Mouse (Mus musculus): ENCODE data around the gene Kifc1. TPM values are rescaled to one million over a fixed set of nuclear protein-coding genes. Genes with fewer than 3 reads are reported as not detected.
"Not testable (repeated sequence)": the region's sequence is repeated elsewhere in the genome, so short reads cannot be mapped to it uniquely, and the experiment has no call there.

Gene Kifc1
- polyA plus RNA-seq, 1 experiment from 2014 or later = 11.8 TPM

GRCm38 (mm10) chr17:33889941-33890532 lies 424 bp downstream of the Kifc1 start:
- ATAC-seq (replicated peaks; ENCODE audit: low FRiP score) = peak; percentile 35
- under 1% methylated on average over 43 of the region's 44 CpGs for WGBS
- not testable (repeated sequence) for DNase-seq (ENCODE audit: low spot score); H3K27me3 ChIP-seq (replicated peaks; ENCODE audit: control insufficient read depth, insufficient read depth, low read length); H3K36me3 ChIP-seq (ENCODE audit: control insufficient read depth, insufficient read depth, low read length); H3K9me3 ChIP-seq (ENCODE audit: control insufficient read depth, low read length)
- Histone ChIP-seq H3K9ac (ENCODE audit: low read depth, low read length) (peak overlapping the region; percentile 84), H3K27ac (ENCODE audit: low read depth, low read length) (peak overlapping the region; percentile 51), H3K4me2 (peak overlapping the region; percentile 80), H3K4me3 (ENCODE audit: low read depth, low read length) (peak overlapping the region; percentile 77), H3K4me1 (replicated peaks; ENCODE audit: control insufficient read depth, insufficient read depth, low read length) (peaks cover 15% of the 10 kb centered on the region)

GRCm38 (mm10) chr17:33888230-33888629 lies 2.2 kb downstream of the Kifc1 start:
- not testable (repeated sequence) for H3K9me3 ChIP-seq (ENCODE audit: control insufficient read depth, low read length); DNase-seq (ENCODE audit: low spot score); H3K27ac ChIP-seq (ENCODE audit: low read depth, low read length); H3K36me3 ChIP-seq (ENCODE audit: control insufficient read depth, insufficient read depth, low read length); H3K27me3 ChIP-seq (replicated peaks; ENCODE audit: control insufficient read depth, insufficient read depth, low read length); ATAC-seq (replicated peaks; ENCODE audit: low FRiP score); H3K9ac ChIP-seq (ENCODE audit: low read depth, low read length)
- Histone ChIP-seq H3K4me3 (ENCODE audit: low read depth, low read length) (peak overlapping the region; percentile 77; the same call in 1 of the 2 replicates), H3K4me2 (peak overlapping the region; percentile 80), H3K4me1 (replicated peaks; ENCODE audit: control insufficient read depth, insufficient read depth, low read length) (peaks cover 15% of the 10 kb centered on the region)

- H3K9me3 ChIP-seq (ENCODE audit: control insufficient read depth, low read length); H3K27me3 ChIP-seq (replicated peaks; ENCODE audit: control insufficient read depth, insufficient read depth, low read length); DNase-seq (ENCODE audit: low spot score); H3K9ac ChIP-seq (ENCODE audit: low read depth, low read length); H3K4me3 ChIP-seq (ENCODE audit: low read depth, low read length); ATAC-seq (replicated peaks; ENCODE audit: low FRiP score); H3K27ac ChIP-seq (ENCODE audit: low read depth, low read length); H3K36me3 ChIP-seq (ENCODE audit: control insufficient read depth, insufficient read depth, low read length): not testable (repeated sequence)
- WGBS = 44% methylated on average over 2 of the region's 2 CpGs
- Histone ChIP-seq H3K4me1 (replicated peaks; ENCODE audit: control insufficient read depth, insufficient read depth, low read length) (peaks cover 15% of the 10 kb centered on the region), H3K4me2 (peak overlapping the region; percentile 80)
These were observed 2.7 kb downstream of the Kifc1 start for GRCm38 (mm10) chr17:33887802-33888201.

- H3K4me1 ChIP-seq (replicated peaks; ENCODE audit: control insufficient read depth, insufficient read depth, low read length) = peaks cover 15% of the 10 kb centered on the region
- H3K4me2 ChIP-seq; DNase-seq (ENCODE audit: low spot score); H3K27ac ChIP-seq (ENCODE audit: low read depth, low read length); H3K9me3 ChIP-seq (ENCODE audit: control insufficient read depth, low read length); H3K4me3 ChIP-seq (ENCODE audit: low read depth, low read length); H3K9ac ChIP-seq (ENCODE audit: low read depth, low read length); H3K27me3 ChIP-seq (replicated peaks; ENCODE audit: control insufficient read depth, insufficient read depth, low read length); ATAC-seq (replicated peaks; ENCODE audit: low FRiP score): not testable (repeated sequence)
- 87% methylated on average over 10 of the region's 11 CpGs for WGBS
- peaks cover 28% of the 10 kb centered on the region for H3K36me3 ChIP-seq (ENCODE audit: control insufficient read depth, insufficient read depth, low read length)
These were observed 6.1 kb downstream of the Kifc1 start for GRCm38 (mm10) chr17:33884320-33884719.

GRCm38 (mm10) chr17:33875797-33876196 lies 14.7 kb downstream of the Kifc1 start:
- peak; percentile 32 for DNase-seq (ENCODE audit: low spot score)
- H3K36me3 ChIP-seq (ENCODE audit: control insufficient read depth, insufficient read depth, low read length) = peaks cover 15% of the 10 kb centered on the region
- H3K4me3 ChIP-seq (ENCODE audit: low read depth, low read length); H3K9ac ChIP-seq (ENCODE audit: low read depth, low read length); H3K9me3 ChIP-seq (ENCODE audit: control insufficient read depth, low read length); H3K27ac ChIP-seq (ENCODE audit: low read depth, low read length); H3K4me2 ChIP-seq; ATAC-seq (replicated peaks; ENCODE audit: low FRiP score); H3K27me3 ChIP-seq (replicated peaks; ENCODE audit: control insufficient read depth, insufficient read depth, low read length); H3K4me1 ChIP-seq (replicated peaks; ENCODE audit: control insufficient read depth, insufficient read depth, low read length): not testable (repeated sequence)
- WGBS = 77% methylated on average over 5 of the region's 5 CpGs

GRCm38 (mm10) chr17:33874411-33874810 lies 16.1 kb downstream of the Kifc1 start:
- Histone ChIP-seq H3K4me2 (no peak overlapping the region), H3K36me3 (ENCODE audit: control insufficient read depth, insufficient read depth, low read length) (peaks cover 8% of the 10 kb centered on the region), H3K27ac (ENCODE audit: low read depth, low read length) (no peak overlapping the region), H3K9ac (ENCODE audit: low read depth, low read length) (no peak overlapping the region), H3K27me3 (replicated peaks; ENCODE audit: control insufficient read depth, insufficient read depth, low read length) (no peaks in the 10 kb centered on the region), H3K4me3 (ENCODE audit: low read depth, low read length) (no peak overlapping the region), H3K9me3 (ENCODE audit: control insufficient read depth, low read length) (no peaks in the 10 kb centered on the region), H3K4me1 (replicated peaks; ENCODE audit: control insufficient read depth, insufficient read depth, low read length) (no peaks in the 10 kb centered on the region)
- ATAC-seq (replicated peaks; ENCODE audit: low FRiP score) (no peak), DNase-seq (ENCODE audit: low spot score) (peak; percentile 22)
- 88% methylated on average over 11 of the region's 11 CpGs for WGBS

- DNase-seq (ENCODE audit: low spot score) = not testable (repeated sequence)
These were observed 16.9 kb downstream of the Kifc1 start, which contains the start of gene Gm7029 for GRCm38 (mm10) chr17:33873537-33873936. TSS of gene Gm7029 (plus strand) at chr17:33873837.

GRCm38 (mm10) chr17:33865330-33866030 lies 25.0 kb downstream of the Kifc1 start:
- no peak overlapping the region for H3K4me3 ChIP-seq (ENCODE audit: low read depth, low read length)
- no peaks in the 10 kb centered on the region for H3K9me3 ChIP-seq (ENCODE audit: control insufficient read depth, low read length)
- WGBS = 29% methylated on average over 8 of the region's 9 CpGs
- peak overlapping the region; percentile 3 for H3K4me2 ChIP-seq
- DNase-seq (ENCODE audit: low spot score) (peak; percentile 62), ATAC-seq (replicated peaks; ENCODE audit: low FRiP score) (peak; percentile 68)
- no peak overlapping the region for H3K27ac ChIP-seq (ENCODE audit: low read depth, low read length)
- no peaks in the 10 kb centered on the region for H3K27me3 ChIP-seq (replicated peaks; ENCODE audit: control insufficient read depth, insufficient read depth, low read length)
- no peaks in the 10 kb centered on the region for H3K4me1 ChIP-seq (replicated peaks; ENCODE audit: control insufficient read depth, insufficient read depth, low read length)
- no peaks in the 10 kb centered on the region for H3K36me3 ChIP-seq (ENCODE audit: control insufficient read depth, insufficient read depth, low read length)
- no peak overlapping the region for H3K9ac ChIP-seq (ENCODE audit: low read depth, low read length)

More at GRCm38 (mm10) chr17:33873537-33873936, 16.9 kb downstream of the Kifc1 start, which contains the start of gene Gm7029:
- H3K4me2 ChIP-seq; H3K9ac ChIP-seq (ENCODE audit: low read depth, low read length); H3K9me3 ChIP-seq (ENCODE audit: control insufficient read depth, low read length); H3K36me3 ChIP-seq (ENCODE audit: control insufficient read depth, insufficient read depth, low read length); H3K27me3 ChIP-seq (replicated peaks; ENCODE audit: control insufficient read depth, insufficient read depth, low read length); ATAC-seq (replicated peaks; ENCODE audit: low FRiP score); H3K4me3 ChIP-seq (ENCODE audit: low read depth, low read length); H3K4me1 ChIP-seq (replicated peaks; ENCODE audit: control insufficient read depth, insufficient read depth, low read length); H3K27ac ChIP-seq (ENCODE audit: low read depth, low read length): not testable (repeated sequence)
- 81% methylated on average over 3 of the region's 12 CpGs for WGBS

GRCm38 (mm10) chr17:33857816-33858215 lies 32.6 kb downstream of the Kifc1 start:
- Histone ChIP-seq H3K9me3 (ENCODE audit: control insufficient read depth, low read length) (no peaks in the 10 kb centered on the region), H3K9ac (ENCODE audit: low read depth, low read length) (no peak overlapping the region), H3K27me3 (replicated peaks; ENCODE audit: control insufficient read depth, insufficient read depth, low read length) (no peaks in the 10 kb centered on the region), H3K4me2 (no peak overlapping the region), H3K27ac (ENCODE audit: low read depth, low read length) (no peak overlapping the region), H3K36me3 (ENCODE audit: control insufficient read depth, insufficient read depth, low read length) (no peaks in the 10 kb centered on the region), H3K4me1 (replicated peaks; ENCODE audit: control insufficient read depth, insufficient read depth, low read length) (no peaks in the 10 kb centered on the region), H3K4me3 (ENCODE audit: low read depth, low read length) (no peak overlapping the region)
- DNase-seq (ENCODE audit: low spot score) (no peak), ATAC-seq (replicated peaks; ENCODE audit: low FRiP score) (no peak)
- 84% methylated on average over 4 of the region's 4 CpGs for WGBS
